Mouse (Mus musculus): ENCODE measurements at regions not wholly inside any gene's neighbourhood (a gene's known extent, or its start where the extent isn't known, plus 50 kb on each side); places are given as distances from the start of the nearest gene placed in this dataset.

GRCm38 (mm10) chr1:71910125-71910524, 257.1 kb upstream of the Fn1 start:
- H3K27me3 ChIP-seq = no peaks in the 10 kb centered on the region
- 81% methylated on average over 1 of the region's 1 CpGs for WGBS
- H3K9me3 ChIP-seq = no peaks in the 10 kb centered on the region
- H3K9ac ChIP-seq = no peak overlapping the region
- no peaks in the 10 kb centered on the region for H3K36me3 ChIP-seq
- no peak overlapping the region for H3K4me3 ChIP-seq
- no peaks in the 10 kb centered on the region for H3K4me1 ChIP-seq (replicated peaks)
- H3K27ac ChIP-seq (replicated peaks) = no peak overlapping the region
- ATAC-seq (ENCODE audit: low FRiP score, low read depth) = no peak
- H3K4me2 ChIP-seq = no peak overlapping the region

GRCm38 (mm10) chr1:71909508-71910124, 256.6 kb upstream of the Fn1 start:
- 76% methylated on average over 11 of the region's 11 CpGs for WGBS
- no peak overlapping the region for H3K4me3 ChIP-seq
- ATAC-seq (ENCODE audit: low FRiP score, low read depth) = no peak

GRCm38 (mm10) chr1:71904376-71904948, 251.5 kb upstream of the Fn1 start:
- 84% methylated on average over 4 of the region's 4 CpGs for WGBS

More at GRCm38 (mm10) chr1:71909508-71910124, 256.6 kb upstream of the Fn1 start:
- no peaks in the 10 kb centered on the region for H3K36me3 ChIP-seq
- H3K9ac ChIP-seq = no peak overlapping the region
- H3K27me3 ChIP-seq = no peaks in the 10 kb centered on the region
- H3K9me3 ChIP-seq = no peaks in the 10 kb centered on the region
- H3K4me2 ChIP-seq = no peak overlapping the region
- H3K4me1 ChIP-seq (replicated peaks) = no peaks in the 10 kb centered on the region
- no peak overlapping the region for H3K27ac ChIP-seq (replicated peaks)

GRCm38 (mm10) chr1:71900106-71901074, 247.4 kb upstream of the Fn1 start:
- H3K9ac ChIP-seq = no peak overlapping the region
- WGBS = 90% methylated on average over 9 of the region's 9 CpGs
- no peak overlapping the region for H3K4me3 ChIP-seq
- H3K27ac ChIP-seq (replicated peaks) = no peak overlapping the region
- H3K27me3 ChIP-seq = no peaks in the 10 kb centered on the region
- H3K4me1 ChIP-seq (replicated peaks) = peaks cover 18% of the 10 kb centered on the region
- H3K36me3 ChIP-seq = no peaks in the 10 kb centered on the region
- no peaks in the 10 kb centered on the region for H3K9me3 ChIP-seq
- no peak for ATAC-seq (ENCODE audit: low FRiP score, low read depth)
- no peak overlapping the region for H3K4me2 ChIP-seq

More at GRCm38 (mm10) chr1:71904376-71904948, 251.5 kb upstream of the Fn1 start:
- H3K9ac ChIP-seq = no peak overlapping the region
- ATAC-seq (ENCODE audit: low FRiP score, low read depth) = no peak
- no peak overlapping the region for H3K4me2 ChIP-seq
- no peak overlapping the region for H3K4me3 ChIP-seq
- no peaks in the 10 kb centered on the region for H3K27me3 ChIP-seq
- H3K9me3 ChIP-seq = no peaks in the 10 kb centered on the region
- H3K36me3 ChIP-seq = no peaks in the 10 kb centered on the region
- no peaks in the 10 kb centered on the region for H3K4me1 ChIP-seq (replicated peaks)
- no peak overlapping the region for H3K27ac ChIP-seq (replicated peaks)

- whole genome bisulfite sequencing = 70% methylated on average over 8 of the region's 8 CpGs
- Histone ChIP-seq H3K4me1 (replicated peaks) (peaks cover 18% of the 10 kb centered on the region), H3K9me3 (no peaks in the 10 kb centered on the region), H3K9ac (no peak overlapping the region), H3K27me3 (no peaks in the 10 kb centered on the region), H3K27ac (replicated peaks) (no peak overlapping the region), H3K36me3 (no peaks in the 10 kb centered on the region), H3K4me3 (no peak overlapping the region), H3K4me2 (no peak overlapping the region)
- no peak for ATAC-seq (ENCODE audit: low FRiP score, low read depth)
Observed at GRCm38 (mm10) chr1:71899128-71899527, 246.1 kb upstream of the Fn1 start.

GRCm38 (mm10) chr1:71898198-71898597, 245.2 kb upstream of the Fn1 start:
- H3K36me3 ChIP-seq = no peaks in the 10 kb centered on the region
- H3K9me3 ChIP-seq = no peaks in the 10 kb centered on the region
- H3K4me3 ChIP-seq = no peak overlapping the region
- no peak overlapping the region for H3K9ac ChIP-seq
- H3K27ac ChIP-seq (replicated peaks) = no peak overlapping the region; the same call in 1 of the 2 replicates
- no peak overlapping the region for H3K4me2 ChIP-seq
- WGBS = 73% methylated on average over 6 of the region's 6 CpGs
- no peaks in the 10 kb centered on the region for H3K27me3 ChIP-seq
- peaks cover 18% of the 10 kb centered on the region for H3K4me1 ChIP-seq (replicated peaks)
- ATAC-seq (ENCODE audit: low FRiP score, low read depth) = no peak

- Histone ChIP-seq H3K9ac (no peak overlapping the region), H3K36me3 (no peaks in the 10 kb centered on the region), H3K4me3 (no peak overlapping the region), H3K4me2 (no peak overlapping the region), H3K9me3 (no peaks in the 10 kb centered on the region), H3K4me1 (replicated peaks) (peaks cover 18% of the 10 kb centered on the region), H3K27me3 (no peaks in the 10 kb centered on the region), H3K27ac (replicated peaks) (peak overlapping the region; percentile 22; the same call in 1 of the 2 replicates)
- WGBS = 63% methylated on average over 8 of the region's 8 CpGs
- 0 out of 2 replicates have a peak, but pooled peaks have one; percentile 23 for ATAC-seq (ENCODE audit: low FRiP score, low read depth)
Observed at GRCm38 (mm10) chr1:71897464-71898051, 244.6 kb upstream of the Fn1 start.

GRCm38 (mm10) chr1:71896141-71896725, 243.2 kb upstream of the Fn1 start:
- H3K9me3 ChIP-seq = no peaks in the 10 kb centered on the region
- no peaks in the 10 kb centered on the region for H3K36me3 ChIP-seq
- no peak overlapping the region for H3K4me3 ChIP-seq
- H3K27me3 ChIP-seq = no peaks in the 10 kb centered on the region
- H3K9ac ChIP-seq = no peak overlapping the region
- WGBS = 55% methylated on average over 11 of the region's 11 CpGs
- ATAC-seq (ENCODE audit: low FRiP score, low read depth) = no peak
- peaks cover 18% of the 10 kb centered on the region for H3K4me1 ChIP-seq (replicated peaks)
- no peak overlapping the region for H3K4me2 ChIP-seq
- H3K27ac ChIP-seq (replicated peaks) = no peak overlapping the region

GRCm38 (mm10) chr1:71893636-71894035, 240.6 kb upstream of the Fn1 start:
- no peaks in the 10 kb centered on the region for H3K36me3 ChIP-seq
- H3K9me3 ChIP-seq = no peaks in the 10 kb centered on the region
- H3K27me3 ChIP-seq = no peaks in the 10 kb centered on the region
- no peak overlapping the region for H3K9ac ChIP-seq
- H3K27ac ChIP-seq (replicated peaks) = no peak overlapping the region
- no peak for ATAC-seq (ENCODE audit: low FRiP score, low read depth)
- peaks cover 18% of the 10 kb centered on the region for H3K4me1 ChIP-seq (replicated peaks)
- H3K4me2 ChIP-seq = no peak overlapping the region
- no peak overlapping the region for H3K4me3 ChIP-seq
- WGBS = 78% methylated on average over 5 of the region's 5 CpGs

GRCm38 (mm10) chr1:71887809-71888208, 234.8 kb upstream of the Fn1 start:
- no peak for ATAC-seq (ENCODE audit: low FRiP score, low read depth)
- WGBS = 89% methylated on average over 3 of the region's 3 CpGs
- no peak overlapping the region for H3K27ac ChIP-seq (replicated peaks)
- no peaks in the 10 kb centered on the region for H3K4me1 ChIP-seq (replicated peaks)
- no peaks in the 10 kb centered on the region for H3K27me3 ChIP-seq
- no peak overlapping the region for H3K9ac ChIP-seq
- no peak overlapping the region for H3K4me2 ChIP-seq
- H3K4me3 ChIP-seq = no peak overlapping the region
- H3K9me3 ChIP-seq = no peaks in the 10 kb centered on the region
- no peaks in the 10 kb centered on the region for H3K36me3 ChIP-seq

GRCm38 (mm10) chr1:71886903-71887302, 233.9 kb upstream of the Fn1 start:
- 79% methylated on average over 6 of the region's 6 CpGs for WGBS
- ATAC-seq (ENCODE audit: low FRiP score, low read depth) = no peak
- H3K4me2 ChIP-seq = no peak overlapping the region
- H3K36me3 ChIP-seq = no peaks in the 10 kb centered on the region
- H3K4me3 ChIP-seq = no peak overlapping the region
- H3K9me3 ChIP-seq = no peaks in the 10 kb centered on the region
- no peak overlapping the region for H3K9ac ChIP-seq
- H3K4me1 ChIP-seq (replicated peaks) = no peaks in the 10 kb centered on the region
- no peaks in the 10 kb centered on the region for H3K27me3 ChIP-seq
- H3K27ac ChIP-seq (replicated peaks) = no peak overlapping the region

Measured in hindbrain, embryonic 15.5 days (tissue).